Comparison of ENCODE assay signal across 9 mouse cellular contexts in the genomic region with DNA sequence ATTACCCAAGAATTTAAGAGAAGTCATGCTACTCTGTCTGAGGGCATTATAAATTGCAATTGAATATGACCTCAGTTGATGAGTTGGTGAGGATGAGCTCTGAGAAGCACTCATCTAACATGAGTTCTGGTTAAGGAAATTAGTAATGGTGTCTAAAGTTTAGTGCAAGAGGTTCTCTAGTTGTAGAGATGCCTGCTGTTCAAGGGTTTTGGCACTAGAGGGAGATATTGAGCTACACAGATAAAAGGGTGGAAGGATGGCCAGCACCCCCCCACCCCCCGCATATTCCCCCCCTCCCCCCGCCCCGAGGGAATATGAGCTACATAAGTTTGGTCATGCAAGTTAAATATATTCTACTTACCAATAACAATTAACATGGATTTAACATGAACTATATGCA.
DNase-seq lines count a peak whose midpoint lies in the region; ATAC-seq and TF ChIP-seq lines count a peak whose summit lies in the region.
"Had no signal": no experiment of that assay in that cellular context is flagged by ENCODE, and none has a peak within 500 bp of the region (broad histone marks: within the 10 kb centered on the region; RNA-seq: fewer than 3 reads in every experiment).

No protein-coding gene starts in this region.

- no peak for DNase-seq in gastrocnemius, adult 2 months
- DNase-seq in gastrocnemius, postnatal 25 days, result no peak
- no peak for DNase-seq in midbrain, postnatal 0 days (ENCODE audit: low spot score)
- DNase-seq in midbrain, embryonic 11.5 days (ENCODE audit: low spot score, missing footprints), result no peak
- peak; percentile 69 for DNase-seq in embryonic facial prominence, embryonic 11.5 days (ENCODE audit: low spot score)
- DNase-seq in thymus, postnatal 4 days, result peak; percentile 21
- DNase-seq in right cerebral cortex, postnatal 36 days (ENCODE audit: low spot score in 2 of 2), result no peak
- DNase-seq in midbrain, embryonic 10.5 days (ENCODE audit: low spot score), result no peak

- no peak overlapping the region for H3K27ac ChIP-seq in gastrocnemius, adult 2 months
- H3K27ac ChIP-seq in midbrain, postnatal 0 days (ENCODE audit: low read depth, low read length), result no peak overlapping the region
- H3K27ac ChIP-seq in midbrain, embryonic 11.5 days (ENCODE audit: low read depth, low read length), result no peak overlapping the region
- no peak overlapping the region for H3K27ac ChIP-seq in embryonic facial prominence, embryonic 11.5 days (replicated peaks; ENCODE audit: low read depth, low read length)
- no peak overlapping the region for H3K27ac ChIP-seq in midbrain, embryonic 10.5 days (replicated peaks)
- H3K27ac ChIP-seq: heart, embryonic 13.5 days had no signal

- intact Hi-C loops in gastrocnemius, adult 2 months (cut with DNase I), result no loop called here

- no peak overlapping the region for H3K4me3 ChIP-seq in gastrocnemius, adult 2 months
- H3K4me3 ChIP-seq in midbrain, postnatal 0 days (ENCODE audit: low read depth, low read length), result no peak overlapping the region
- H3K4me3 ChIP-seq in midbrain, embryonic 11.5 days (ENCODE audit: low read depth, low read length), result no peak overlapping the region
- H3K4me3 ChIP-seq in embryonic facial prominence, embryonic 11.5 days (ENCODE audit: low read depth, low read length), result no peak overlapping the region
- H3K4me3 ChIP-seq in midbrain, embryonic 10.5 days, result no peak overlapping the region
- H3K4me3 ChIP-seq: heart, embryonic 13.5 days had no signal

- no peak overlapping the region for H3K9ac ChIP-seq in midbrain, postnatal 0 days (replicated peaks; ENCODE audit: low read length, poor library complexity, severe bottlenecking)
- no peak overlapping the region for H3K9ac ChIP-seq in midbrain, embryonic 11.5 days (ENCODE audit: low read length)
- H3K9ac ChIP-seq in embryonic facial prominence, embryonic 11.5 days (replicated peaks; ENCODE audit: low read length), result no peak overlapping the region
- H3K9ac ChIP-seq: heart, embryonic 13.5 days had no signal

- no peaks in the 10 kb centered on the region for H3K36me3 ChIP-seq in midbrain, postnatal 0 days (ENCODE audit: insufficient read depth, low read length)
- H3K36me3 ChIP-seq in midbrain, embryonic 11.5 days (ENCODE audit: control insufficient read depth, insufficient read depth, low read length), result no peaks in the 10 kb centered on the region
- H3K36me3 ChIP-seq in embryonic facial prominence, embryonic 11.5 days (replicated peaks; ENCODE audit: control insufficient read depth, insufficient read depth, low read depth, low read length), result no peaks in the 10 kb centered on the region
- no peaks in the 10 kb centered on the region for H3K36me3 ChIP-seq in midbrain, embryonic 10.5 days
- H3K36me3 ChIP-seq: heart, embryonic 13.5 days had no signal

- TF ChIP-seq CTCF in gastrocnemius, adult 2 months (IDR thresholded peaks at IDR 0.05), result peak; percentile 54
- peak; percentile 10; the same call in 1 of the 2 replicates for TF ChIP-seq CTCF in midbrain, postnatal 0 days (IDR thresholded peaks at IDR 0.05)

- ATAC-seq in midbrain, postnatal 0 days (ENCODE audit: low FRiP score), result no peak
- ATAC-seq in midbrain, embryonic 11.5 days (ENCODE audit: low FRiP score), result no peak
- no peak for ATAC-seq in embryonic facial prominence, embryonic 11.5 days (replicated peaks; ENCODE audit: insufficient number of reproducible peaks, low FRiP score, low TSS enrichment, low read depth)

- no peaks in the 10 kb centered on the region for H3K27me3 ChIP-seq in midbrain, postnatal 0 days (ENCODE audit: insufficient read depth, low read length)
- H3K27me3 ChIP-seq in midbrain, embryonic 11.5 days (ENCODE audit: control insufficient read depth, insufficient read depth, low read length), result no peaks in the 10 kb centered on the region
- no peaks in the 10 kb centered on the region for H3K27me3 ChIP-seq in embryonic facial prominence, embryonic 11.5 days (ENCODE audit: control insufficient read depth, insufficient read depth, low read length)
- no peaks in the 10 kb centered on the region for H3K27me3 ChIP-seq in midbrain, embryonic 10.5 days (ENCODE audit: low read depth, poor library complexity, severe bottlenecking)
- H3K27me3 ChIP-seq: heart, embryonic 13.5 days had no signal

- H3K4me2 ChIP-seq in midbrain, postnatal 0 days (ENCODE audit: low read depth, low read length, poor library complexity, severe bottlenecking), result no peak overlapping the region
- H3K4me2 ChIP-seq in midbrain, embryonic 11.5 days, result no peak overlapping the region
- H3K4me2 ChIP-seq in embryonic facial prominence, embryonic 11.5 days (ENCODE audit: low read depth, low read length), result no peak overlapping the region
- H3K4me2 ChIP-seq: heart, embryonic 13.5 days had no signal

- no peaks in the 10 kb centered on the region for H3K9me3 ChIP-seq in midbrain, postnatal 0 days (ENCODE audit: low read length)
- no peaks in the 10 kb centered on the region for H3K9me3 ChIP-seq in midbrain, embryonic 11.5 days (ENCODE audit: control insufficient read depth, low read length)
- H3K9me3 ChIP-seq in embryonic facial prominence, embryonic 11.5 days (replicated peaks; ENCODE audit: control insufficient read depth, low read length), result no peaks in the 10 kb centered on the region
- no peaks in the 10 kb centered on the region for H3K9me3 ChIP-seq in midbrain, embryonic 10.5 days (replicated peaks)
- H3K9me3 ChIP-seq: heart, embryonic 13.5 days had no signal

- no peaks in the 10 kb centered on the region for H3K4me1 ChIP-seq in midbrain, postnatal 0 days (ENCODE audit: insufficient read depth, low read length)
- H3K4me1 ChIP-seq in midbrain, embryonic 11.5 days (ENCODE audit: control insufficient read depth, insufficient read depth, low read length), result no peaks in the 10 kb centered on the region
- no peaks in the 10 kb centered on the region for H3K4me1 ChIP-seq in embryonic facial prominence, embryonic 11.5 days (ENCODE audit: control insufficient read depth, insufficient read depth, low read length)
- no peaks in the 10 kb centered on the region for H3K4me1 ChIP-seq in midbrain, embryonic 10.5 days
- H3K4me1 ChIP-seq: heart, embryonic 13.5 days had no signal

- 35% methylated on average over 3 of the region's 3 CpGs for WGBS in midbrain, postnatal 0 days
- WGBS in midbrain, embryonic 11.5 days, result 5% methylated on average over 3 of the region's 3 CpGs
- WGBS in embryonic facial prominence, embryonic 11.5 days, result 32% methylated on average over 3 of the region's 3 CpGs
- WGBS in midbrain, embryonic 10.5 days, result 13% methylated on average over 3 of the region's 3 CpGs

Comparison
In these comparisons a context has a peak if more than half of its experiments do, and no peak if none do; other contexts are left out.
1. DNase-seq: peak in embryonic facial prominence, embryonic 11.5 days (single experiment) and thymus, postnatal 4 days (single experiment); none in gastrocnemius, adult 2 months (single experiment), gastrocnemius, postnatal 25 days (single experiment), midbrain, postnatal 0 days (single experiment), midbrain, embryonic 11.5 days (single experiment), right cerebral cortex, postnatal 36 days (0 of 2) and midbrain, embryonic 10.5 days (single experiment).